Mouse (Mus musculus) thymus, postnatal 0 days (tissue): ENCODE data around the gene Best2. TPM values are rescaled to one million over a fixed set of nuclear protein-coding genes. Genes with fewer than 3 reads are reported as not detected.

ENCODE experiments used
- DNase-seq: peaks from one replicate; pipeline ENCODE4 v3.0.0-alpha.2; 2015; ENCODE audit warnings: low spot score
- polyA plus RNA-seq: library from polyadenylated mRNA; unstranded; fragments of >200 nt; fragmentation: Nextera tagmentation; extraction: Ambion mirVana; gene quantifications from 2 replicates; pipeline ENCODE4 v1.2.1, GENCODE M21; 2015

Gene Best2
- polyA plus RNA-seq, 1 experiment from 2014 or later: 0.12 TPM

- DNase-seq: no peak
These were observed 9.5 kb upstream of the Best2 start for GRCm38 (mm10) chr8:85023846-85024245.

- no peak for DNase-seq
These were observed 7.3 kb upstream of the Best2 start for GRCm38 (mm10) chr8:85021514-85022055.

- DNase-seq: no peak
These were observed 2.9 kb upstream of the Best2 start for GRCm38 (mm10) chr8:85017209-85017608.

GRCm38 (mm10) chr8:85016724-85017123 lies 2.4 kb upstream of the Best2 start:
- no peak for DNase-seq

GRCm38 (mm10) chr8:85013230-85013840 lies 996 bp downstream of the Best2 start:
- DNase-seq: peak; percentile 87

- no peak for DNase-seq
These were observed 3.1 kb downstream of the Best2 start for GRCm38 (mm10) chr8:85011242-85011641.

- peak; percentile 47 for DNase-seq
These were observed 6.6 kb downstream of the Best2 start for GRCm38 (mm10) chr8:85007686-85008085.

- DNase-seq: peak; percentile 94
These were observed 16.6 kb downstream of the Best2 start for GRCm38 (mm10) chr8:84997649-84998295.

GRCm38 (mm10) chr8:84996978-84997377 lies 17.4 kb downstream of the Best2 start:
- DNase-seq: no peak

GRCm38 (mm10) chr8:84995680-84996079 lies 18.7 kb downstream of the Best2 start:
- peak; percentile 41 for DNase-seq

GRCm38 (mm10) chr8:84994375-84994774 lies 20.0 kb downstream of the Best2 start:
- no peak for DNase-seq

GRCm38 (mm10) chr8:84990836-84991235 lies 23.5 kb downstream of the Best2 start:
- DNase-seq: peak; percentile 46

GRCm38 (mm10) chr8:84990349-84990748 lies 24.0 kb downstream of the Best2 start, which contains the start of gene Hook2:
TSS of gene Hook2 (plus strand) at chr8:84990603.
- peak; percentile 97 for DNase-seq

- DNase-seq: peak; percentile 86
These were observed 24.5 kb downstream of the Best2 start for GRCm38 (mm10) chr8:84989810-84990209.

- DNase-seq: no peak
These were observed 25.0 kb downstream of the Best2 start for GRCm38 (mm10) chr8:84989311-84989731.

GRCm38 (mm10) chr8:84987903-84988302 lies 26.4 kb downstream of the Best2 start:
- no peak for DNase-seq

- no peak for DNase-seq
These were observed 26.9 kb downstream of the Best2 start for GRCm38 (mm10) chr8:84987388-84987787.

- DNase-seq: no peak
These were observed 27.9 kb downstream of the Best2 start for GRCm38 (mm10) chr8:84986379-84986945.

- DNase-seq: peak; percentile 90
These were observed 28.5 kb downstream of the Best2 start for GRCm38 (mm10) chr8:84985684-84986378.

- DNase-seq: peak; percentile 34
These were observed 29.2 kb downstream of the Best2 start for GRCm38 (mm10) chr8:84985049-84985683.
